Mouse (Mus musculus) cortical plate, adult 2 months (tissue): ENCODE measurements around the gene Pfdn5.

ENCODE experiments used
- CTCF ChIP-seq: fragments of 200-500 bp; IDR thresholded peaks from 2 replicates; pipeline ENCODE4 v1.5.1; 2011; ENCODE audit warnings: mild to moderate bottlenecking, control low read depth, low read length; ENCODE audit not compliant: insufficient read depth; ENCODE audit errors: extremely low read depth
- POLR2A ChIP-seq: fragments of 200-500 bp; IDR thresholded peaks from 2 replicates; pipeline ENCODE4 v1.6.1; 2011; ENCODE audit warnings: mild to moderate bottlenecking, low read length, control low read depth; ENCODE audit not compliant: insufficient read depth; ENCODE audit errors: extremely low read depth

GRCm38 (mm10) chr15:102350942-102351291, 25.0 kb downstream of the Pfdn5 start:
- TF ChIP-seq POLR2A (no peak), CTCF (no peak)
